Mouse (Mus musculus) bone marrow, adult 2 months (tissue): ENCODE results near the gene Lnx2. TPM values are rescaled to one million over a fixed set of nuclear protein-coding genes. Genes with fewer than 3 reads are reported as not detected.

ENCODE experiments used
- H3K27ac ChIP-seq: fragments of 200-500 bp; 2 replicates; pipeline ENCODE4 v1.5.1; 2012; ENCODE audit warnings: low read depth, mild to moderate bottlenecking, control low read depth, inconsistent platforms, low read length; ENCODE audit not compliant: control insufficient read depth, poor library complexity, insufficient read depth
- H3K4me1 ChIP-seq: fragments of 200-500 bp; 2 replicates; pipeline ENCODE4 v1.6.1; 2011; ENCODE audit warnings: low read length; ENCODE audit not compliant: control insufficient read depth, insufficient read depth
- H3K4me3 ChIP-seq: fragments of 200-500 bp; replicated peaks from 2 replicates; pipeline ENCODE3; 2011; ENCODE audit warnings: mild to moderate bottlenecking, low read depth, low read length, control low read depth; ENCODE audit not compliant: control insufficient read depth
- CTCF ChIP-seq: fragments of 200-500 bp; IDR thresholded peaks from 2 replicates; pipeline ENCODE4 v1.5.1; 2011; ENCODE audit warnings: low read length, control low read depth; ENCODE audit not compliant: control insufficient read depth, insufficient read depth
- POLR2A ChIP-seq: fragments of 200-500 bp; IDR thresholded peaks from 2 replicates; pipeline ENCODE4 v1.6.1; 2011; ENCODE audit warnings: low read depth, mild to moderate bottlenecking, control low read depth, low read length, borderline replicate concordance; ENCODE audit not compliant: control insufficient read depth
- WGBS: fragments of 180-500 bp; shearing (Covaris S2); methylation state at CpG from one replicate; pipeline ENCODE4 v1.1.7; 2018; 5-methylcytosine and 5-hydroxymethylcytosine counted together
- polyA plus RNA-seq: library from polyadenylated mRNA; stranded (reverse); fragments of >200 nt; gene quantifications from 2 replicates; pipeline ENCODE4 v1.2.4, GENCODE M21; 2011; ENCODE audit warnings: low replicate concordance; ENCODE audit not compliant: missing spikeins, insufficient read depth, insufficient read length

Lnx2 gene
- polyA plus RNA-seq, 1 experiment, result 3.8 TPM

DNA sequence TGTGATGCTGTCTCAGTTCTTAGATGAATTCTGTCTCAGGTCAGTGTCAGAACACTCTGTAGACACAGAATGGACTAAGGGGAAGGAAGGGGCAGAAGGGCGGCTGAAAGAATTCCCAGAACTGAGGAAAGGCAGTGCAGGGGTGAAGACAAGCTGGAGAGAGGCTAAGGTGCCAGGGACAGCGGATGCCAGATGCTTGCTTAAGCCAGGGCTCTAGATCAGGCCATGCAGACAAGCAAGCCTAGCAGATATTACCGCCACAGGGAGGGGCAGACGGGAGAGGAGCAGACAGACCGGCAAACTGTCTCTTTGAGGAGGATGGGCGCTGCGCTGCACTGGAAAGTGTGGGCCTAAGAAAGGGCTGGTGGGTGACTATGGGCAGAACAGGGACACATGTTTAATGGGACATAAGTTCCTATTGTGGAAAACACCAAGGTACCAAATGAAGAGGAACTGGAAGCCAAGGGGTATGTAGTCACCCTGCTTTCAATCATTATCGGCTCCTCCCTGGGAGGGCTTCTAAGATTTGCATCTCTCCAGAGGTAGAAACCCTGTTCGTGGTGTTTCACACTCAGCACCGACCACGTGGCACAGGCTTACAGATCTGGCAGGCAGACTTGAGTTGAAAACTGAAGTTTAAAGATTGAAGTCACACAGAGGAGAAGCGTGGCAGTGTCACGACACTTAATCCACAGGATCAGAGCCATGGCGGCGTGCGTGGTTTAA lies 5.4 kb downstream of the Lnx2 start:
- Histone ChIP-seq H3K4me3 (no peak overlapping the region), H3K27ac (no peak overlapping the region), H3K4me1 (no peaks in the 10 kb centered on the region; the same call in 1 of the 2 replicates)
- 80% methylated on average over 16 of the region's 16 CpGs for WGBS
- TF ChIP-seq CTCF (no peak), POLR2A (no peak)

DNA sequence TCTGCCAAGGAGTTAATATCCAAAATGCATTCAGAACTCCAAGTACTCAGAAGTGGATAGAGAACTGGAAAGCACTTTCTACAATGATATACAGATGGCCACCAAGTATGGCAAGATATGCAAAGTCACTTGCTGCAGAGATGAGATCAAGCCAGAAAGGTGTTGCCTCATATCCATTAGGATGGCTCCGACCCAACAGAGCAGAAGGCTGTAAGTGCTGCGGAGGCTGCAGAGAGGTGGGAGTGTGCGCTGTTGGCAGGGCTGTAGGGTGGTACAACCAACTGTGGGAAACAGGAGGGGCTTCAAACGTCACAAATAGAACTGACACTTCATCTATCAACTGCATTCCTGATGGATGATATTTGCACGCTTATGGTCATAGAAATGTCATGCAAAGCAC lies 7.5 kb downstream of the Lnx2 start:
- H3K4me1 ChIP-seq, result no peaks in the 10 kb centered on the region; the same call in 1 of the 2 replicates
- WGBS, result 82% methylated on average over 5 of the region's 5 CpGs
- H3K4me3 ChIP-seq, result no peak overlapping the region
- no peak overlapping the region for H3K27ac ChIP-seq
- TF ChIP-seq POLR2A (no peak), CTCF (no peak)

DNA sequence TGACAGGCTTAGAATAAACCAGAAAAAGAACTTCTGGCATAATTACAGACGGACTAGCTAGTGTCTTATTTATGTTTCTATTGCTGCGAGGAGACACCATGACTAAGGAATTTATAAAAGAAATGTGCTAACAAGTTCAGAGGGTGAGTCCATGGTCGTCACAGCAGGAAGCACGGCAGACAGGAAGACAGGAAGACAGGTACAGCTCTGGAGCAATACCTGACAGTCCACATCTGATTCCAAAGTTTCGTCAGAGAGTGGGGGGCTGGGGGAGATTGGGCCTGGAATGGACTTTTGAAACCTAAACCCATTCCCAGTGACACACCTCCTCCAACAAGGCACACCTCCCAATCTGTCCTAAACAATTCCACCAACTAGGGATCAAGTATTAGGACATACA lies 9.4 kb downstream of the Lnx2 start:
- no peak overlapping the region for H3K4me3 ChIP-seq
- TF ChIP-seq POLR2A (no peak), CTCF (no peak)
- 58% methylated on average over 5 of the region's 5 CpGs for WGBS
- H3K27ac ChIP-seq, result no peak overlapping the region
- H3K4me1 ChIP-seq, result no peaks in the 10 kb centered on the region; the same call in 1 of the 2 replicates

DNA sequence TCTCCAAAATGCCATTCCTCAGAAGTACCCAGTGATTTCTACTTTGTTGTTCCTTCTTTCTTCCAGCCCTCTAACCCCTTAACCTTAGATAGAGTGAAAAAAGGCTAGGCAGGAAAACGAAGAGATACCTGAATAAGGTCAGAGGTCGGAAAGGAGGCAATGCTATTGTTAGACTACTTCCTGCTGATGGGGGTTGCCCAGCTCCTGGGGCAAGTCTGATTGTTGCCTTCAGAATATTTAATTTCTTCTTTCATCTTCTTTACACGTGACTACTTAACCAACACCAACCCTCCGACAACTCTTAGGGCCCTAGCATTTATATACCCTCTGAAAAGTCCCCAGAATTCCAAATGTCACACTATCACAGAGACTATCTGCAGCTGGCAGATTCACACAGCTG lies 10.3 kb downstream of the Lnx2 start:
- Histone ChIP-seq H3K27ac (no peak overlapping the region), H3K4me3 (no peak overlapping the region), H3K4me1 (no peaks in the 10 kb centered on the region)
- WGBS, result 70% methylated on average over 4 of the region's 4 CpGs
- no peak for TF ChIP-seq POLR2A
- TF ChIP-seq CTCF, result no peak

DNA sequence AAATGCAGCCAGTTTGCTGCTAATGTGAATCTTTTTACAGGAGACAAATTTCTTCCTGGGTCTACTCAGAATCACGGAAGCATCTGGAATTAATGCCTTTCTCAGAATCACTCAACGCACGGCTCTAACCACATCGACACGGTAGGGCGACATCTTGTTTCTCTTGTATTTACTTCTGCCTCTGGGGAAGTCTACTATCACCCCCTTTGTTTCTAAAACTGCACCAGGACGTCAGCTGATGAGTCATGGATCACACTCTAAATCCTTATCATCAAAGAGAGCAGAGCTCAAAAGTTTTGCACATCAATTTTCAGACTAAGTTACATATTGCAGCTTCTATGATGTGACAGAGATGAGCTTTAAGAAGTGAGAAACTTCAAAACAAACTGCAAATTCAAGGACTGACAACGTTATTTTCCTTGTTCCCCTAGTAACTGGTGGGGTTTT lies 13.1 kb downstream of the Lnx2 start:
- TF ChIP-seq CTCF, result no peak
- no peak for TF ChIP-seq POLR2A
- no peak overlapping the region for H3K4me3 ChIP-seq
- 67% methylated on average over 8 of the region's 8 CpGs for WGBS
- H3K27ac ChIP-seq, result no peak overlapping the region
- peaks cover 3% of the 10 kb centered on the region; the same call in 1 of the 2 replicates for H3K4me1 ChIP-seq

DNA sequence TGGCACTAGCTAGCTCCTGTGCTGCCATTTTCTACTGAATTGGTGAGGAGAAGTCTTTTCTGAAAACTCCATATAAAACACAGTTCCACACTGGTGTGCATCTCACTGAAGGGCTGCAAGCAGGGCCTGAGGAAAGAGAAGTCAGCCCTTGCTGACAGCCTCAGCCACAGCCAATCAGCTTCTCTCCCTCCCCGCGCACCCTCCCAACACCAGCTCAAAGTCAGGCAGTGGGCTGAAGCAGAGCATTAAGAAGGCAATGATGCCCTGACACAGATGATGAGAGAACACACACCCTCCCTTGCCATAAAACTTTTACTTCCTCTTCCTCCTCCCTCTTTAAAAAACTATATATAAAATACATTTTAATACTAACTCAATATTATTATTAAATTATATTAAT lies 16.4 kb downstream of the Lnx2 start:
- peaks cover 3% of the 10 kb centered on the region; the same call in 1 of the 2 replicates for H3K4me1 ChIP-seq
- TF ChIP-seq CTCF, result no peak
- no peak for TF ChIP-seq POLR2A
- WGBS, result 72% methylated on average over 2 of the region's 2 CpGs
- no peak overlapping the region for H3K27ac ChIP-seq
- no peak overlapping the region for H3K4me3 ChIP-seq

DNA sequence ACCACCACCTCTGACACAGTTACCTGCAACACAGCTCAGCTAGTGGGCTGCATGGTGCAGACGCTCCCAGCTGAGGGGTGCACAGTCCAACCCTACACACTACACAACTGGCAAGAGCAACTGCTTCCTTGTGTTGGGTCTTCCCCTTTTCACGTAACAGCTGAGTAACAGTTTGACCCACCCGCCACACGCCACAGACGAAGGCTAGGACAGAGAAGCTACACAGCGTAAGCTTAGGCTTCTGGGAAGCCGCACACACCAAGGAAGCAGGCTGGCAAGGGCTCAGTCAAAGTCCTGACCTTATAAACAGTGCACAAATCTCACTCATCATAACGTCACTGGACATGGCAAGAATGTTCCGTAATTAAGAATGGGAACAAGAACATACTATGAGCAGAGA lies 17.1 kb downstream of the Lnx2 start:
- Histone ChIP-seq H3K4me1 (peaks cover 3% of the 10 kb centered on the region; the same call in 1 of the 2 replicates), H3K27ac (no peak overlapping the region), H3K4me3 (no peak overlapping the region)
- no peak for TF ChIP-seq CTCF
- WGBS, result 43% methylated on average over 9 of the region's 9 CpGs

DNA sequence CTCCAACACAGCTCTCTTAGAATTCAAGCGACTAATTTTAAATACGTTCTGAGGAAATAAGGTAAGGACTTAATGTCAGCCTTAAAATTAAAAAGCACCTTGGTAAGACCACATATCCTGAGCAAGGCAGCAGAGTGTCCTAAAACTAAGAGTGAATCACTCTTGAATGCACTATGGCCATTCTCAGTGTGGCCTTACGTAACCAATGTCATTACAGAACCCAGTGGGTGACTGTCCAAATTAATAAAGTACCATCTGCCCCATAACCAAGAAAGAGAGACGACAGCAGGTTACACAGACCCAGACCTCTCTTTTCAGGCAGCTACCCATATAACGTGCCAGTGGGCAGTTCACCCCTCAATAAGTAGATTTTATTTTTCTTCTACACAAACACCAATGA lies 17.7 kb downstream of the Lnx2 start:
- H3K27ac ChIP-seq, result no peak overlapping the region
- TF ChIP-seq POLR2A (no peak), CTCF (no peak)
- peaks cover 3% of the 10 kb centered on the region; the same call in 1 of the 2 replicates for H3K4me1 ChIP-seq
- 81% methylated on average over 5 of the region's 5 CpGs for WGBS
- H3K4me3 ChIP-seq, result no peak overlapping the region
